Mouse (Mus musculus): ENCODE measurements around the gene Pttg1ip. TPM values are rescaled to one million over a fixed set of nuclear protein-coding genes. Genes with fewer than 3 reads are reported as not detected.
A peak's percentile ranks its signal among the peaks of the same experiment; 100 is the strongest.

Gene Pttg1ip
- polyA plus RNA-seq, 1 experiment from 2014 or later: 152 TPM

DNA sequence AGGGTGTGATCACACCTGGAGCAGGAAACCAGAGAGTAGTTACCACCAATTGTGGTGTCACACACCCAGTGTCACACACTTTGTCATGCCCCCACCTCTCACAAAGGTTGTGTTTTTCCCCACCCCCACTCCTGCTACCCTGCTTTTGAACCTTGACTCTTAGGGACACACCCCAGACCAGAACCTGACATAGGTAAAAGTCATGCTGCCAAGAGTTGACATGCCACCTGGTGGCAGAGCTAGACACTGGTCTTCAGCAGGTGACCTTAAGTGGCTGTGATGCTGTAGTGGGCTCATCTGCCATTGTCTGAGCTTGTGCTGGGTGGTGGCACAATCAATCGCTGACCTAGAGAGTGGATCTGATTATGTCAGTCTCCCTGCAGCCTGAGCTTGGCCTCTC lies 48.5 kb downstream of the Pttg1ip start:
- Histone ChIP-seq H3K4me3 (replicated peaks) (no peak overlapping the region), H3K36me3 (peaks cover 49% of the 10 kb centered on the region), H3K9me3 (replicated peaks) (no peaks in the 10 kb centered on the region), H3K9ac (no peak overlapping the region), H3K4me2 (no peak overlapping the region), H3K27me3 (no peaks in the 10 kb centered on the region), H3K4me1 (peaks cover 31% of the 10 kb centered on the region), H3K27ac (no peak overlapping the region)
- 91% methylated on average over 1 of the region's 1 CpGs for WGBS
- no peak for ATAC-seq (replicated peaks; ENCODE audit: low FRiP score)

DNA sequence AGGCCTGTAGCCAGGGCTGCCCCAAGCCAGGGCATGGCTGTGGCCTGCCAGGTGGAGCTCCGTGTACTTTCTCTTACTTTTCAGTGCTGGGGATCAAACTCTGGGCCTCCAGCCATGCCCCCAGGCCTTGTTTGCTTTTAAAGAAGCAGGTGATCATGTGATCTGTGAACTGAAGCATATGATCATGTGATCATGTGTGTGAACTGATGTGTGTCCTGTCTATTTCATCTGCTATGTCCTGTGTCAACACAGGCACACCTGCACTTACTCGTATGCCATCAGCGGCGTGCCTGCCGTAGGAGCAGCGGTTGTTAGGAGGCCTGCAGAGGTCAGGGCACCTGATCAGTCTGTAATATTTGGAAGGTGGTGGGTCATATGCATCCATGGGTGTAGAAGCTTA lies 52.5 kb downstream of the Pttg1ip start:
- Histone ChIP-seq H3K4me2 (no peak overlapping the region), H3K4me1 (peaks cover 18% of the 10 kb centered on the region), H3K4me3 (replicated peaks) (no peak overlapping the region), H3K9ac (no peak overlapping the region), H3K9me3 (replicated peaks) (no peaks in the 10 kb centered on the region), H3K36me3 (peaks cover 80% of the 10 kb centered on the region), H3K27ac (no peak overlapping the region), H3K27me3 (no peaks in the 10 kb centered on the region)
- WGBS: 74% methylated on average over 6 of the region's 6 CpGs
- no peak for ATAC-seq (replicated peaks; ENCODE audit: low FRiP score)

DNA sequence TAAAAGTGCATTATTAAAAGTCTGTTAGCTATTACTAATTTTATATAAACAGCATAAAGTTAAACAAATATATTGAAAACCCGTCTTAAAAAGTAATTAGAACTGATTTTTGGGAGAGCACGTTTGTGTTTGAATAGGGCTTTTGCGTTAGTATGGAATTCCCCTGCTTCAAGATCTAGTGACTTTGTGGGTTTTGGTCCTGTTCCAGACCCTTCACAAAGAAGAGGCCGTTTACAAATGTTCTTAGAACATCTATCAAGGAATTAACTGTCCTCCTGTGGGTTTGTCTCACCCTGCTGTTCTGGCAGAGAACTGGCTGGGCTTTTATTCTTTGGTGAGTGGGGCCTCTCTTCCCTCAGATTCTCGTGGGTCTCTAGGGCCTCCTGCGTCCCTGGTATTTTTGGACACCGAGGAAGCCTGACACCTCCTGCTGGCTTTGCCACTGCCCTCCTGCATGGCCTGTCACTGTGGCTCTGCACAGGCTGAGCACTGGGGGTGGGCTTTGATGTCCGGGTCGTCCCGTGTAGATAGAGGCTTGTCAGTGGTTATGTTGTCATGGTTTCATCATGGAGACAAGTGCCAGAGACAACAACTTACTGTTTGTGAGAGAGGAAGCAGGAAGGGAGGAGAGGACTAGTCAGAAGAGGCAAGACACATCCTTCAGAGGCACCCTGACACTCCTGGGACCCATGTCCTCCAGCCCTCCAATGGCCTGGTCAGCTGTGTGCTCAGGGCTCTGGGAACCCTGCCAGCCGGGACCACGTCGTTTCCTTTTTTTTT lies 53.1 kb downstream of the Pttg1ip start:
- ATAC-seq (replicated peaks; ENCODE audit: low FRiP score): peak; percentile 40; the same call in 1 of the 2 replicates
- WGBS: 57% methylated on average over 13 of the region's 13 CpGs
- H3K36me3 ChIP-seq: peaks cover 80% of the 10 kb centered on the region

GRCm38 (mm10) chr10:77636234-77636922 lies 54.9 kb downstream of the Pttg1ip start:
- Histone ChIP-seq H3K4me2 (no peak overlapping the region), H3K36me3 (peaks cover 81% of the 10 kb centered on the region), H3K27me3 (no peaks in the 10 kb centered on the region), H3K9ac (no peak overlapping the region), H3K4me3 (replicated peaks) (no peak overlapping the region), H3K27ac (no peak overlapping the region), H3K4me1 (peaks cover 19% of the 10 kb centered on the region), H3K9me3 (replicated peaks) (no peaks in the 10 kb centered on the region)
- no peak for ATAC-seq (replicated peaks; ENCODE audit: low FRiP score)
- 93% methylated on average over 7 of the region's 7 CpGs for WGBS

More for the DNA sequence above, 53.1 kb downstream of the Pttg1ip start:
- no peak overlapping the region for H3K9ac ChIP-seq
- H3K9me3 ChIP-seq (replicated peaks): no peaks in the 10 kb centered on the region
- H3K4me2 ChIP-seq: no peak overlapping the region
- H3K4me1 ChIP-seq: peaks cover 19% of the 10 kb centered on the region
- H3K27me3 ChIP-seq: no peaks in the 10 kb centered on the region
- H3K27ac ChIP-seq: peak overlapping the region; percentile 71
- no peak overlapping the region for H3K4me3 ChIP-seq (replicated peaks)

DNA sequence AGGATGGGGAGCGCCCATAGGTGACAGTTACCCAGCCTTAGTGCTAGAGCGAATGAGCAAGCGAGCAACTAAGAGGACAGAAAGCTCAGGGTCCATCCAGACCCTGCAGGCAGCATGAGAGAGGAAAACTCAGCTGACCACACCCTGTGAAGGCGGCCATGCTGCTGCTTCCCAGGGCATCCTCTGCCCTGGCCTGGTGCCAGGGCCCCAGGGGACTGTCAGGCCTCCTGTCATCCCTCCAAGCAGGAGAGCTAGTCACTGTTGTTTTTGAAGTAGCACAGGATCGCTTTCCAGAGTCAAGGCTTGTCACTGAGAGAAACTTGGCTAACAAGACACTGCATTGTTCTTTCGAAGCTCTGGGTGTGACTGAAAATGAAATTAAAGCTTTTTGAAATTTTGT lies 57.4 kb downstream of the Pttg1ip start:
- Histone ChIP-seq H3K4me1 (peaks cover 13% of the 10 kb centered on the region), H3K9ac (no peak overlapping the region), H3K27ac (no peak overlapping the region), H3K9me3 (replicated peaks) (no peaks in the 10 kb centered on the region), H3K27me3 (no peaks in the 10 kb centered on the region), H3K4me2 (no peak overlapping the region), H3K4me3 (replicated peaks) (no peak overlapping the region), H3K36me3 (peaks cover 84% of the 10 kb centered on the region)
- whole genome bisulfite sequencing: 77% methylated on average over 6 of the region's 6 CpGs
- ATAC-seq (replicated peaks; ENCODE audit: low FRiP score): no peak

DNA sequence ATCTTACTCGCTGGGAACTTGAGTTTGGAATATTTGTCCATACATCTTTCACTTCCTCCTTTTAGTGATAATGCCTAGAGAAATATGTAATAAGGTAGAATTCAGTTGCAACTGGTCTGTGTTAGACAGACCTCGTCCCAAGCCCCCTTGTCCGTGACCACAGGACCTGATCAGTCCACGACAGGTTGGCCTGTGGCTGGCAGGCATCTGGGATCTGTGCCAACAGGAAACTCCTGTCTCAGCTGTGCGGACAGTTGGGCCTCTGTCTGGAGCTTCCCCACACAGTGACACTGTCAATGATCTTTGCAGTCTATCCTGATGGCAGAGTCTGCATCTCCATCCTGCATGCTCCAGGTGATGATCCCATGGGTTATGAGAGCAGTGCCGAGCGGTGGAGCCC lies 61.6 kb downstream of the Pttg1ip start:
- H3K27me3 ChIP-seq: no peaks in the 10 kb centered on the region
- no peak for ATAC-seq (replicated peaks; ENCODE audit: low FRiP score)
- no peak overlapping the region for H3K9ac ChIP-seq
- H3K4me2 ChIP-seq: no peak overlapping the region
- H3K27ac ChIP-seq: no peak overlapping the region
- no peak overlapping the region for H3K4me3 ChIP-seq (replicated peaks)
- 0 out of 2 replicates have a peak, but pooled peaks cover 4% of the 10 kb centered on the region for H3K4me1 ChIP-seq
- WGBS: 73% methylated on average over 7 of the region's 7 CpGs
- peaks cover 75% of the 10 kb centered on the region for H3K36me3 ChIP-seq
- no peaks in the 10 kb centered on the region for H3K9me3 ChIP-seq (replicated peaks)

- 0 out of 2 replicates have a peak, but pooled peaks cover 5% of the 10 kb centered on the region for H3K4me1 ChIP-seq
- H3K4me3 ChIP-seq (replicated peaks): no peak overlapping the region
- H3K36me3 ChIP-seq: peaks cover 62% of the 10 kb centered on the region
- no peak overlapping the region for H3K4me2 ChIP-seq
- no peak overlapping the region for H3K27ac ChIP-seq
- WGBS: 93% methylated on average over 5 of the region's 5 CpGs
- no peak for ATAC-seq (replicated peaks; ENCODE audit: low FRiP score)
- H3K9ac ChIP-seq: no peak overlapping the region
- H3K27me3 ChIP-seq: no peaks in the 10 kb centered on the region
- H3K9me3 ChIP-seq (replicated peaks): no peaks in the 10 kb centered on the region
Observed at GRCm38 (mm10) chr10:77645571-77645970, 64.1 kb downstream of the Pttg1ip start.

- Histone ChIP-seq H3K27me3 (no peaks in the 10 kb centered on the region), H3K27ac (no peak overlapping the region), H3K36me3 (peaks cover 44% of the 10 kb centered on the region), H3K4me1 (0 out of 2 replicates have a peak, but pooled peaks cover 5% of the 10 kb centered on the region), H3K9me3 (replicated peaks) (no peaks in the 10 kb centered on the region), H3K4me2 (no peak overlapping the region), H3K4me3 (replicated peaks) (no peak overlapping the region), H3K9ac (no peak overlapping the region)
- WGBS: 80% methylated on average over 1 of the region's 1 CpGs
- ATAC-seq (replicated peaks; ENCODE audit: low FRiP score): no peak
Observed at GRCm38 (mm10) chr10:77647461-77647860, 65.9 kb downstream of the Pttg1ip start.

DNA sequence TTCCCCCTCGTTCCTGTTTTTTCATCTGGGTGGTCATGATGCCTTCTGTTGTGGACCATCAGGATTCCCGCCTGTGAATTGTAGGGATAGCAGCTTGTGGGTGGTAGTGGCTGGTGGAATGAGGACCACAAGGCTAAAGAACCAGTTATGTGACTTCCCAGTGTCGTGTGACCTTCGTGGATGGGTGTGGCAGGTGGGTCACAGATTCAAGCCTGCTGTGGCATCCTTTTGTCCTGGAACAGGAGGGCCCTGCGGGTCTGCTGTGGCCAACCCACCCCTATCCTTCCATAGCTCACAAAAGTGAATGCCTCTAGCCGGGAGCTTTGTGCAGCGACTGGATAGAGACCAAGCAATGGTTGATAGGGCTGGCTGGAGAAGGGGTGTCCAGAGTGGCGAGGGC lies 66.4 kb downstream of the Pttg1ip start:
- Histone ChIP-seq H3K36me3 (peaks cover 40% of the 10 kb centered on the region), H3K27me3 (no peaks in the 10 kb centered on the region), H3K4me1 (0 out of 2 replicates have a peak, but pooled peaks cover 5% of the 10 kb centered on the region), H3K27ac (no peak overlapping the region), H3K4me2 (no peak overlapping the region), H3K9ac (no peak overlapping the region), H3K9me3 (replicated peaks) (no peaks in the 10 kb centered on the region), H3K4me3 (replicated peaks) (no peak overlapping the region)
- no peak for ATAC-seq (replicated peaks; ENCODE audit: low FRiP score)
- WGBS: 93% methylated on average over 8 of the region's 8 CpGs

MicroRNAs within 50 kb of the gene (microRNA counts, 519-probe panel; counts per million panel counts)
- microRNA mmu-miR-1930: 1,643 counts per million, percentile 9 among the panel's probes with 10 or more counts

Small RNA genes lying within 50 kb of the gene (microRNA-seq; reads per million reads assigned to microRNA genes)
- 8.1 reads per million, percentile 27 among the genes with 10 or more reads in this experiment for gene Mir1930

Other genes with a start within 250 kb of the Pttg1ip start
- 6.4 and 6.9 TPM in 2 replicates for gene Adarb1, start 163.4 kb upstream of the Pttg1ip start, polyA plus RNA-seq (2015; fragmentation: Nextera tagmentation; extraction: Ambion mirVana)
- 34.3 and 37.2 TPM in 2 replicates for gene Fam207a, start 65.9 kb upstream of the Pttg1ip start, polyA plus RNA-seq (2015; fragmentation: Nextera tagmentation; extraction: Ambion mirVana)
- 2.1 and 2.3 TPM in 2 replicates for gene Itgb2, start 51.5 kb upstream of the Pttg1ip start, polyA plus RNA-seq (2015; fragmentation: Nextera tagmentation; extraction: Ambion mirVana)
- gene Sumo3, start 24.4 kb downstream of the Pttg1ip start, polyA plus RNA-seq (2015; fragmentation: Nextera tagmentation; extraction: Ambion mirVana): 332 TPM in 2 replicates
- gene Gm49325, start 24.5 kb downstream of the Pttg1ip start, polyA plus RNA-seq (2015; fragmentation: Nextera tagmentation; extraction: Ambion mirVana): 3.6 and 6.3 TPM in 2 replicates
- 71.9 and 72.0 TPM in 2 replicates for gene Ube2g2, start 40.6 kb downstream of the Pttg1ip start, polyA plus RNA-seq (2015; fragmentation: Nextera tagmentation; extraction: Ambion mirVana)
- gene Tspear, start 104.8 kb downstream of the Pttg1ip start, polyA plus RNA-seq (2015; fragmentation: Nextera tagmentation; extraction: Ambion mirVana): 0.50 and 0.90 TPM in 2 replicates
- gene Gm19402, start 109.0 kb downstream of the Pttg1ip start, polyA plus RNA-seq (2015; fragmentation: Nextera tagmentation; extraction: Ambion mirVana): not detected in 2 replicates
- not detected in 2 replicates for gene Gm9508, start 115.5 kb downstream of the Pttg1ip start, polyA plus RNA-seq (2015; fragmentation: Nextera tagmentation; extraction: Ambion mirVana)
- not detected in 2 replicates for gene Gm10272, start 124.9 kb downstream of the Pttg1ip start, polyA plus RNA-seq (2015; fragmentation: Nextera tagmentation; extraction: Ambion mirVana)
- gene Gm10024, start 129.7 kb downstream of the Pttg1ip start, polyA plus RNA-seq (2015; fragmentation: Nextera tagmentation; extraction: Ambion mirVana): not detected in 2 replicates
- gene Gm10142, start 134.1 kb downstream of the Pttg1ip start, polyA plus RNA-seq (2015; fragmentation: Nextera tagmentation; extraction: Ambion mirVana): not detected in 2 replicates
- gene Krtap12-1, start 138.9 kb downstream of the Pttg1ip start, polyA plus RNA-seq (2015; fragmentation: Nextera tagmentation; extraction: Ambion mirVana): not detected in 2 replicates
- not detected in 2 replicates for gene Gm10100, start 144.8 kb downstream of the Pttg1ip start, polyA plus RNA-seq (2015; fragmentation: Nextera tagmentation; extraction: Ambion mirVana)
- gene Gm18596, start 160.9 kb downstream of the Pttg1ip start, polyA plus RNA-seq (2015; fragmentation: Nextera tagmentation; extraction: Ambion mirVana): not detected in 2 replicates
- not detected in 2 replicates for gene Gm9736, start 169.6 kb downstream of the Pttg1ip start, polyA plus RNA-seq (2015; fragmentation: Nextera tagmentation; extraction: Ambion mirVana)
- gene Gm3233, start 178.0 kb downstream of the Pttg1ip start, polyA plus RNA-seq (2015; fragmentation: Nextera tagmentation; extraction: Ambion mirVana): not detected in 2 replicates
- gene Gm3238, start 189.6 kb downstream of the Pttg1ip start, polyA plus RNA-seq (2015; fragmentation: Nextera tagmentation; extraction: Ambion mirVana): not detected in 2 replicates
- gene Gm7138, start 195.2 kb downstream of the Pttg1ip start, polyA plus RNA-seq (2015; fragmentation: Nextera tagmentation; extraction: Ambion mirVana): not detected in 2 replicates
- not detected in 2 replicates for gene Gm3250, start 200.8 kb downstream of the Pttg1ip start, polyA plus RNA-seq (2015; fragmentation: Nextera tagmentation; extraction: Ambion mirVana)
- gene Gm7137, start 206.5 kb downstream of the Pttg1ip start, polyA plus RNA-seq (2015; fragmentation: Nextera tagmentation; extraction: Ambion mirVana): not detected in 2 replicates
- not detected in 2 replicates for gene Gm9639, start 213.4 kb downstream of the Pttg1ip start, polyA plus RNA-seq (2015; fragmentation: Nextera tagmentation; extraction: Ambion mirVana)
- gene Gm19668, start 217.4 kb downstream of the Pttg1ip start, polyA plus RNA-seq (2015; fragmentation: Nextera tagmentation; extraction: Ambion mirVana): not detected in 2 replicates
- gene Gm9507, start 230.1 kb downstream of the Pttg1ip start, polyA plus RNA-seq (2015; fragmentation: Nextera tagmentation; extraction: Ambion mirVana): not detected in 2 replicates
- not detected in 2 replicates for gene Gm2696, start 233.0 kb downstream of the Pttg1ip start, polyA plus RNA-seq (2015; fragmentation: Nextera tagmentation; extraction: Ambion mirVana)
- gene Krtap10-4, start 245.4 kb downstream of the Pttg1ip start, polyA plus RNA-seq (2015; fragmentation: Nextera tagmentation; extraction: Ambion mirVana): not detected in 2 replicates

Measured in kidney, embryonic 15.5 days (tissue).